Mouse (Mus musculus): ENCODE data around the gene Gm34653.
"Not testable (repeated sequence)": the region's sequence is repeated elsewhere in the genome, so short reads cannot be mapped to it uniquely, and the experiment has no call there.

GRCm38 (mm10) chr2:34815893-34816292, 16.9 kb upstream of the Gm34653 start:
- not testable (repeated sequence) for TF ChIP-seq POLR2A (IDR thresholded peaks at IDR 0.05; ENCODE audit: low read depth, low read length); CTCF (IDR thresholded peaks at IDR 0.05; ENCODE audit: borderline replicate concordance, insufficient read depth, low read length)
